Mouse (Mus musculus) stomach, embryonic 16.5 days (tissue): ENCODE measurements around the gene Hbq1b. TPM values are rescaled to one million over a fixed set of nuclear protein-coding genes. Genes with fewer than 3 reads are reported as not detected.
A peak's percentile ranks its signal among the peaks of the same experiment; 100 is the strongest.

Source experiments
- ATAC-seq: fragments of 200-750 bp; cut with Nextera tagmentation; 2 replicates; pipeline ENCODE4 v1.8.0; 2017; ENCODE audit warnings: moderate number of reproducible peaks, moderate TSS enrichment; ENCODE audit not compliant: insufficient read depth, low FRiP score
- H3K27ac ChIP-seq: fragments of 300-500 bp; sonication (generic); 2 replicates; pipeline ENCODE4 v1.5.1; 2014; ENCODE audit warnings: low read length
- H3K27me3 ChIP-seq: fragments of 300-500 bp; sonication (generic); 2 replicates; pipeline ENCODE4 v1.6.1; 2014; ENCODE audit warnings: low read length, control low read depth, mixed read lengths; ENCODE audit not compliant: control insufficient read depth, insufficient read depth
- H3K36me3 ChIP-seq: fragments of 300-500 bp; sonication (generic); 2 replicates; pipeline ENCODE4 v1.6.1; 2014; ENCODE audit warnings: low read length; ENCODE audit not compliant: control insufficient read depth, insufficient read depth
- H3K4me1 ChIP-seq: fragments of 300-500 bp; sonication (generic); 2 replicates; pipeline ENCODE4 v1.6.1; 2014; ENCODE audit warnings: low read length, control low read depth, mixed read lengths; ENCODE audit not compliant: control insufficient read depth, insufficient read depth
- H3K4me2 ChIP-seq: fragments of 300-500 bp; sonication (generic); 2 replicates; pipeline ENCODE4 v1.6.1; 2014; ENCODE audit warnings: low read depth, low read length, mixed read lengths
- H3K4me3 ChIP-seq: fragments of 300-500 bp; sonication (generic); replicated peaks from 2 replicates; pipeline ENCODE4 v1.5.1; 2014; ENCODE audit warnings: mild to moderate bottlenecking, low read length
- H3K9ac ChIP-seq: fragments of 300-500 bp; sonication (generic); 2 replicates; pipeline ENCODE4 v1.6.1; 2014; ENCODE audit warnings: low read length
- H3K9me3 ChIP-seq: fragments of 300-500 bp; sonication (generic); replicated peaks from 2 replicates; pipeline ENCODE4 v1.6.1; 2016; ENCODE audit warnings: low read length, control low read depth; ENCODE audit not compliant: control insufficient read depth
- WGBS: fragments of 180-500 bp; shearing (Covaris S2); extraction: QIAGEN DNeasy Blood & Tissue Kit; methylation state at CpG from one replicate; pipeline ENCODE4 v1.1.7; 2014; 5-methylcytosine and 5-hydroxymethylcytosine counted together
- polyA plus RNA-seq: library from polyadenylated mRNA; unstranded; fragments of >200 nt; fragmentation: Nextera tagmentation; extraction: Ambion mirVana; gene quantifications from 2 replicates; pipeline ENCODE4 v1.2.1, GENCODE M21; 2015

Hbq1b gene
- polyA plus RNA-seq, 1 experiment from 2014 or later = 5.5 TPM

- Histone ChIP-seq H3K4me2 (no peak overlapping the region), H3K4me1 (peaks cover 8% of the 10 kb centered on the region; the same call in 1 of the 2 replicates), H3K9ac (no peak overlapping the region), H3K9me3 (no peaks in the 10 kb centered on the region), H3K27me3 (no peaks in the 10 kb centered on the region), H3K36me3 (0 out of 2 replicates have a peak, but pooled peaks cover 2% of the 10 kb centered on the region), H3K4me3 (no peak overlapping the region), H3K27ac (no peak overlapping the region)
- 90% methylated on average over 6 of the region's 6 CpGs for WGBS
- peak; percentile 70; the same call in 1 of the 2 replicates for ATAC-seq
Measured at GRCm38 (mm10) chr11:32245614-32246013, 41.2 kb upstream of the Hbq1b start.

DNA sequence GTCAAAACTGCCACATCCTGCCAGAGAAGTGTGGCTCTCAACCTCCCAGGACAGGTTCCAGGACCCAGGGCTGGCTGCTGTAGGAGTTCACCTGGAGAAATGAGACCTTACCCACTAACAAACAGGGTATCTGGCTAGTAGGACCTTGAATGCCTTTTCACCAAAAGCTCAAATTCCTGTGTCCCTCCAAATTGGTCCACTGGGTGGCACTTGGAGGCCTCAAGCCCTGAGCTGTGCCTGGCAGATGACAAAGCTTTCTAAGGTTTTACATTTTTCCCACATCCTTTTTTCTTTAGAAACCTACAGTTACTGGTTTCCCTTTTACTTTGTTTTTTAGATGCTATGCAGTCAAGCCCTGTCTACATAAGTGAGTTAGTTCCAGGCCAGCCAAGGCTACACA lies 39.7 kb upstream of the Hbq1b start:
- Histone ChIP-seq H3K36me3 (no peaks in the 10 kb centered on the region), H3K4me2 (no peak overlapping the region), H3K27ac (no peak overlapping the region), H3K9ac (no peak overlapping the region), H3K4me3 (no peak overlapping the region), H3K27me3 (no peaks in the 10 kb centered on the region), H3K9me3 (no peaks in the 10 kb centered on the region), H3K4me1 (peaks cover 8% of the 10 kb centered on the region; the same call in 1 of the 2 replicates)
- no peak for ATAC-seq

DNA sequence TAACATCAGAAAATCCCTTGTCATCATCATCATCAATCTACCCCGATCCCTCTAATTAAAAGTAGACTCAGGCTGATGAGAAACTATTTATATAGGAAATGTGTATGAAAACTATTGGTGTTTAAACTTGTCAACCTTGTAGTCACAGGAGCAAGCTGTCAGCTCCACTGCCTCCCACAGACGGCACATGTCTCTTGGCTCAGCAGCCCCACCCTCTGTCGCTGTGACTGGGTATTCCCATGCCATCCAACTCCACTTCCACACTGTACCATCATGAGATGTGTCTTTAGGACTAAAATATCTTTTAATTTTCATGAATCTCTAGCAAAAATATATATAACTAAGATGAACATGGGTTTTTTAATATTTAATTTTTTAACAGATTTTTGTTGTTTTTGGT lies 38.4 kb upstream of the Hbq1b start:
- Histone ChIP-seq H3K36me3 (no peaks in the 10 kb centered on the region), H3K9me3 (no peaks in the 10 kb centered on the region), H3K27ac (no peak overlapping the region), H3K4me2 (no peak overlapping the region), H3K4me3 (no peak overlapping the region), H3K9ac (no peak overlapping the region), H3K4me1 (peaks cover 4% of the 10 kb centered on the region; the same call in 1 of the 2 replicates), H3K27me3 (no peaks in the 10 kb centered on the region)
- 68% methylated on average over 3 of the region's 3 CpGs for WGBS
- no peak for ATAC-seq

- ATAC-seq = peak; percentile 89
- Histone ChIP-seq H3K9ac (no peak overlapping the region), H3K9me3 (no peaks in the 10 kb centered on the region), H3K36me3 (0 out of 2 replicates have a peak, but pooled peaks cover 3% of the 10 kb centered on the region), H3K27ac (no peak overlapping the region), H3K4me1 (no peaks in the 10 kb centered on the region), H3K4me3 (no peak overlapping the region), H3K4me2 (no peak overlapping the region), H3K27me3 (no peaks in the 10 kb centered on the region)
- WGBS = 80% methylated on average over 8 of the region's 8 CpGs
Measured at GRCm38 (mm10) chr11:32250880-32251763, 35.6 kb upstream of the Hbq1b start.

DNA sequence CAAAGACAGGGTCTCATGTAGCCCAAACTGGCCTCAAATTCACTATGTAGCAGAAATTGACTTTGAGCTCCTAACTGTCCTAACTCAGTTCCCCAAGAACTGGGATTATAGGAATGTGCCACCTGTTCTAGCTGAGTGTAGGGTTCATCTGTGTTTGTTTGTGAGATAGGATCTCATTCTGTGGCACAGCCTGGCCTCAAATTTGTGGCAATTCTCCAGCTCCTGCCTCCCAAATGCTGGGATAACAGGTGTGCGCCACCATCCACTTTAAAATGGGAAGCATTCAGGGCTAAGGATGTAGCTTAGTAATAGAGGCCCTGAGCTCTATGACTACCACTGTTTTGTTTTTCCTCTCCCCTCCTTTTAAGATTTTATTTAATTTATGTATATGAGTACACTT lies 33.6 kb upstream of the Hbq1b start:
- H3K27ac ChIP-seq = no peak overlapping the region
- H3K27me3 ChIP-seq = no peaks in the 10 kb centered on the region
- ATAC-seq = no peak
- WGBS = 97% methylated on average over 1 of the region's 1 CpGs
- no peaks in the 10 kb centered on the region for H3K4me1 ChIP-seq
- H3K36me3 ChIP-seq = 0 out of 2 replicates have a peak, but pooled peaks cover 3% of the 10 kb centered on the region
- no peak overlapping the region for H3K4me2 ChIP-seq
- no peak overlapping the region for H3K4me3 ChIP-seq
- H3K9ac ChIP-seq = no peak overlapping the region
- H3K9me3 ChIP-seq = no peaks in the 10 kb centered on the region

DNA sequence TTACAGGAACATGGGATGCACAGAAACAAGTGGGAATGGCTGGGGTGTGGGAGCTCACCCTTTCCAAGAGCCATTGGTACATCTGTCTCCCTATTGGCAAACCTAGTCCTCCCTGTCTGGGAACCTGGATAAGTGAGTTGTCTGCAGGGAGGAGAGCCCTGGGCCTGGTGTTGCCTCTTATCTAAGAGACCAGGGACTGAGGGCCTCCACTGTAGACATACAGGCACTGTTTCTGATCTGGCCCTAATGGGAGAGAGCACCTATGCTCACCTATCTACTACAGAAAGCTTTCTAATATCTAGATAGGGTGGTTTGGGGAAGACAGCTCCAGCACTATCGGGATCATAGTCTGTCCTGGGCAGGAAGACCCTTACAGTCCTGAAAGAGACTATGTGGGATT lies 30.6 kb upstream of the Hbq1b start:
- ATAC-seq = peak; percentile 53; the same call in 1 of the 2 replicates
- no peaks in the 10 kb centered on the region for H3K27me3 ChIP-seq
- H3K36me3 ChIP-seq = 0 out of 2 replicates have a peak, but pooled peaks cover 3% of the 10 kb centered on the region
- no peaks in the 10 kb centered on the region for H3K9me3 ChIP-seq
- H3K4me2 ChIP-seq = no peak overlapping the region
- 97% methylated on average over 1 of the region's 1 CpGs for WGBS
- H3K4me3 ChIP-seq = no peak overlapping the region
- no peak overlapping the region for H3K27ac ChIP-seq
- no peak overlapping the region for H3K9ac ChIP-seq
- no peaks in the 10 kb centered on the region for H3K4me1 ChIP-seq

DNA sequence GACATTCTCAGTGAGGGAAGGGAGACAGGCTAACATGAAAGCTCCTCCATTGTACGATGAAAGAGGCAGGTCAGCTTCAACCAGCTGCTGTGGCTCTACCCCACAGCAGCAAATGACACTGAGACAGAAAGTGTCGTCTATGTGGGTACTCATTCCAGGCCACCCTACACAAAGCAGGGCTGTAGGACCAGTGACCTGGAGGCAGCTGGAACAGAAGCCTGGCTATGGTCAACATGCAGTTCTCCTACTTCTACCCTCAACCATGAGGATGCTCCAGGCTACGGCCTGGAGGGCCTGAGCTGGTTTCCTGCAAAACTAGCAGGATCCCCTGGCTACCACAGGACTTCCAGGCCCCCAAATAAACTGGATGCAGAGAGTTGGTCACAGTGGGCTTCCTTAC lies 30.2 kb upstream of the Hbq1b start:
- Histone ChIP-seq H3K4me2 (no peak overlapping the region), H3K27ac (no peak overlapping the region), H3K36me3 (0 out of 2 replicates have a peak, but pooled peaks cover 3% of the 10 kb centered on the region), H3K4me1 (no peaks in the 10 kb centered on the region), H3K9me3 (no peaks in the 10 kb centered on the region), H3K4me3 (no peak overlapping the region), H3K9ac (no peak overlapping the region; the same call in 1 of the 2 replicates), H3K27me3 (no peaks in the 10 kb centered on the region)
- no peak for ATAC-seq
- WGBS = 86% methylated on average over 3 of the region's 3 CpGs

DNA sequence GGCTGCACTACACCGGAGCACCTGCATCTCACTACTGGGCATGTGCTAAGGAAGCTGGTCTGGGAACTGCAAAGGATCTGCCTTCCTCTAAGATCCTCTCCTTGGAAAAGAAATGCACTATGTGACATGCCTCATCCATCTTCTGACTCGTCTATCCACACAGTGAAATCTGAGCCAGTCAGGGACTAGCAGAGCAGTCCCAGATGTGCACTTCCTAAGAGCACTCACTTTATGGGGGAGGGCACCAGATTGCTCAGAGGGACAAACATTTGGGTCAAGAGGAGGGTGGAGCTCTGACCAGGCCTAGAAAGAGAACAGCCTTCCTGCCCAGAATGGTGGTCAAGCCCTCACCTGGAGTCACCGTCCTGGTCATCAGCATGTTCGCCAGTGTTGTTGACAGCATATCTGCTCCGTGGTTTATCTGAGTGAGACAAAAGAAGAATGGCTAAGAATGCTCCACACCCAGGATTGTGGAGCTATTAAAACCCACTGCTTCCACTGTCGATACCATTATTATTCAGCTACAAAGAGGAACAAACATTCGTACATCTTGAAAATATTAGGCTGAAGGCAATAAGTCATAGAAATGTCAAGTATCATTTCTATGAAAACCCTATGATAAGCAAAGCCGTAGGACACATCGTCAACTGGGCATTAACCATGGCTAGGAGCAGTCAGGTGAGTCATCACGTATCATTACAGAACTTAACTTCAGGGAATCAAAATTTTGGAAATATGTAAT lies 23.9 kb upstream of the Hbq1b start:
- H3K4me2 ChIP-seq = no peak overlapping the region
- WGBS = 54% methylated on average over 10 of the region's 10 CpGs
- H3K4me1 ChIP-seq = peaks cover 13% of the 10 kb centered on the region; the same call in 1 of the 2 replicates
- no peak overlapping the region for H3K27ac ChIP-seq
- 0 out of 2 replicates have a peak, but pooled peaks cover 4% of the 10 kb centered on the region for H3K36me3 ChIP-seq
- ATAC-seq = no peak
- H3K9me3 ChIP-seq = no peaks in the 10 kb centered on the region
- no peak overlapping the region for H3K4me3 ChIP-seq
- H3K9ac ChIP-seq = no peak overlapping the region
- no peaks in the 10 kb centered on the region for H3K27me3 ChIP-seq
